Mouse (Mus musculus): ENCODE results near the gene Foxk2. TPM values are rescaled to one million over a fixed set of nuclear protein-coding genes. Genes with fewer than 3 reads are reported as not detected.
A peak's percentile ranks its signal among the peaks of the same experiment; 100 is the strongest.

The Foxk2 gene
- polyA plus RNA-seq, 1 experiment from 2014 or later, result 3.4 TPM

GRCm38 (mm10) chr11:121260211-121260906, 569 bp downstream of the Foxk2 start:
- 0 out of 2 replicates have a peak, but pooled peaks cover 3% of the 10 kb centered on the region for H3K4me1 ChIP-seq (replicated peaks; ENCODE audit: control insufficient read depth, insufficient read depth)
- H3K4me3 ChIP-seq (ENCODE audit: low read depth, low read length), result peak overlapping the region; percentile 90
- no peaks in the 10 kb centered on the region for H3K9me3 ChIP-seq (ENCODE audit: control insufficient read depth, low read length)
- TF ChIP-seq CTCF (IDR thresholded peaks at IDR 0.05; ENCODE audit: low read depth) (0 out of 2 replicates have a peak, but pooled peaks have one; percentile 1), EP300 (optimal IDR thresholded peaks at IDR 0.05) (no peak)
- H3K4me2 ChIP-seq (replicated peaks; ENCODE audit: low read depth), result peak overlapping the region; percentile 86
- DNase-seq (ENCODE audit: low spot score), result peak; percentile 38
- ATAC-seq (ENCODE audit: low FRiP score, low TSS enrichment), result peak; percentile 24; the same call in 1 of the 2 replicates
- H3K27me3 ChIP-seq (ENCODE audit: control insufficient read depth, insufficient read depth, low read length), result no peaks in the 10 kb centered on the region
- H3K27ac ChIP-seq (replicated peaks), result peak overlapping the region; percentile 84
- peaks cover 2% of the 10 kb centered on the region; the same call in 1 of the 2 replicates for H3K36me3 ChIP-seq (ENCODE audit: control insufficient read depth, insufficient read depth, low read length)
- WGBS, result under 1% methylated on average over 51 of the region's 60 CpGs
- H3K9ac ChIP-seq (ENCODE audit: low read length), result peak overlapping the region; percentile 95

- Histone ChIP-seq H3K27me3 (ENCODE audit: control insufficient read depth, insufficient read depth, low read length) (no peaks in the 10 kb centered on the region), H3K36me3 (ENCODE audit: control insufficient read depth, insufficient read depth, low read length) (peaks cover 2% of the 10 kb centered on the region; the same call in 1 of the 2 replicates), H3K27ac (replicated peaks) (no peak overlapping the region), H3K9me3 (ENCODE audit: control insufficient read depth, low read length) (no peaks in the 10 kb centered on the region), H3K4me2 (replicated peaks; ENCODE audit: low read depth) (peak overlapping the region; percentile 86), H3K4me3 (ENCODE audit: low read depth, low read length) (peak overlapping the region; percentile 90), H3K4me1 (replicated peaks; ENCODE audit: control insufficient read depth, insufficient read depth) (0 out of 2 replicates have a peak, but pooled peaks cover 3% of the 10 kb centered on the region), H3K9ac (ENCODE audit: low read length) (peak overlapping the region; percentile 95; the same call in 1 of the 2 replicates)
- no peak for TF ChIP-seq CTCF (IDR thresholded peaks at IDR 0.05; ENCODE audit: low read depth)
- DNase-seq (ENCODE audit: low spot score) (no peak), ATAC-seq (ENCODE audit: low FRiP score, low TSS enrichment) (no peak)
- WGBS, result 34% methylated on average over 2 of the region's 2 CpGs
Observed at GRCm38 (mm10) chr11:121261074-121261473, 1.3 kb downstream of the Foxk2 start.

- WGBS, result 91% methylated on average over 8 of the region's 8 CpGs
Observed at GRCm38 (mm10) chr11:121277516-121277915, 17.7 kb downstream of the Foxk2 start.

GRCm38 (mm10) chr11:121278011-121278410, 18.2 kb downstream of the Foxk2 start:
- TF ChIP-seq EP300 (optimal IDR thresholded peaks at IDR 0.05) (no peak), CTCF (IDR thresholded peaks at IDR 0.05; ENCODE audit: low read depth) (no peak)
- Histone ChIP-seq H3K9ac (ENCODE audit: low read length) (no peak overlapping the region), H3K9me3 (ENCODE audit: control insufficient read depth, low read length) (no peaks in the 10 kb centered on the region), H3K27ac (replicated peaks) (no peak overlapping the region), H3K27me3 (ENCODE audit: control insufficient read depth, insufficient read depth, low read length) (no peaks in the 10 kb centered on the region), H3K4me1 (replicated peaks; ENCODE audit: control insufficient read depth, insufficient read depth) (no peaks in the 10 kb centered on the region), H3K4me3 (ENCODE audit: low read depth, low read length) (no peak overlapping the region), H3K4me2 (replicated peaks; ENCODE audit: low read depth) (no peak overlapping the region), H3K36me3 (ENCODE audit: control insufficient read depth, insufficient read depth, low read length) (no peaks in the 10 kb centered on the region; the same call in 1 of the 2 replicates)
- no peak for DNase-seq (ENCODE audit: low spot score)
- WGBS, result 74% methylated on average over 3 of the region's 3 CpGs
- no peak for ATAC-seq (ENCODE audit: low FRiP score, low TSS enrichment)

More at GRCm38 (mm10) chr11:121277516-121277915, 17.7 kb downstream of the Foxk2 start:
- Histone ChIP-seq H3K9me3 (ENCODE audit: control insufficient read depth, low read length) (no peaks in the 10 kb centered on the region), H3K36me3 (ENCODE audit: control insufficient read depth, insufficient read depth, low read length) (no peaks in the 10 kb centered on the region; the same call in 1 of the 2 replicates), H3K4me2 (replicated peaks; ENCODE audit: low read depth) (no peak overlapping the region), H3K4me1 (replicated peaks; ENCODE audit: control insufficient read depth, insufficient read depth) (no peaks in the 10 kb centered on the region), H3K27me3 (ENCODE audit: control insufficient read depth, insufficient read depth, low read length) (no peaks in the 10 kb centered on the region), H3K4me3 (ENCODE audit: low read depth, low read length) (no peak overlapping the region), H3K27ac (replicated peaks) (no peak overlapping the region), H3K9ac (ENCODE audit: low read length) (no peak overlapping the region)
- DNase-seq (ENCODE audit: low spot score) (no peak), ATAC-seq (ENCODE audit: low FRiP score, low TSS enrichment) (no peak)
- no peak for TF ChIP-seq EP300 (optimal IDR thresholded peaks at IDR 0.05)
- no peak for TF ChIP-seq CTCF (IDR thresholded peaks at IDR 0.05; ENCODE audit: low read depth)

- H3K27ac ChIP-seq (replicated peaks), result peak overlapping the region; percentile 75
- H3K4me3 ChIP-seq (ENCODE audit: low read depth, low read length), result no peak overlapping the region
- no peak overlapping the region for H3K4me2 ChIP-seq (replicated peaks; ENCODE audit: low read depth)
- DNase-seq (ENCODE audit: low spot score) (peak; percentile 39), ATAC-seq (ENCODE audit: low FRiP score, low TSS enrichment) (peak; percentile 82)
- WGBS, result 47% methylated on average over 6 of the region's 6 CpGs
- H3K36me3 ChIP-seq (ENCODE audit: control insufficient read depth, insufficient read depth, low read length), result peaks cover under 1% of the 10 kb centered on the region
- no peaks in the 10 kb centered on the region for H3K4me1 ChIP-seq (replicated peaks; ENCODE audit: control insufficient read depth, insufficient read depth)
- TF ChIP-seq CTCF (IDR thresholded peaks at IDR 0.05; ENCODE audit: low read depth) (no peak), EP300 (optimal IDR thresholded peaks at IDR 0.05) (no peak)
- H3K9me3 ChIP-seq (ENCODE audit: control insufficient read depth, low read length), result no peaks in the 10 kb centered on the region
- no peak overlapping the region for H3K9ac ChIP-seq (ENCODE audit: low read length)
- no peaks in the 10 kb centered on the region for H3K27me3 ChIP-seq (ENCODE audit: control insufficient read depth, insufficient read depth, low read length)
Observed at GRCm38 (mm10) chr11:121282911-121283310, 23.1 kb downstream of the Foxk2 start.

- 0 out of 2 replicates have a peak, but pooled peaks have one; percentile 56 for ATAC-seq (ENCODE audit: low FRiP score, low TSS enrichment)
- WGBS, result 93% methylated on average over 3 of the region's 3 CpGs
- no peak for DNase-seq (ENCODE audit: low spot score)
Observed at GRCm38 (mm10) chr11:121289859-121290258, 30.1 kb downstream of the Foxk2 start.

More at GRCm38 (mm10) chr11:121289859-121290258, 30.1 kb downstream of the Foxk2 start:
- no peak for TF ChIP-seq EP300 (optimal IDR thresholded peaks at IDR 0.05)
- TF ChIP-seq CTCF (IDR thresholded peaks at IDR 0.05; ENCODE audit: low read depth), result peak; percentile 65
- Histone ChIP-seq H3K4me1 (replicated peaks; ENCODE audit: control insufficient read depth, insufficient read depth) (no peaks in the 10 kb centered on the region), H3K27ac (replicated peaks) (no peak overlapping the region), H3K4me3 (ENCODE audit: low read depth, low read length) (no peak overlapping the region), H3K9ac (ENCODE audit: low read length) (no peak overlapping the region), H3K27me3 (ENCODE audit: control insufficient read depth, insufficient read depth, low read length) (no peaks in the 10 kb centered on the region), H3K9me3 (ENCODE audit: control insufficient read depth, low read length) (no peaks in the 10 kb centered on the region), H3K36me3 (ENCODE audit: control insufficient read depth, insufficient read depth, low read length) (peaks cover 10% of the 10 kb centered on the region), H3K4me2 (replicated peaks; ENCODE audit: low read depth) (no peak overlapping the region)

Measured in stomach, postnatal 0 days (tissue).